Mouse (Mus musculus) forebrain, embryonic 13.5 days (tissue): ENCODE data around the gene D3Ertd254e. TPM values are rescaled to one million over a fixed set of nuclear protein-coding genes. Genes with fewer than 3 reads are reported as not detected.

ENCODE experiments used
- ATAC-seq: fragments of 200-750 bp; cut with Nextera tagmentation; 2 replicates; pipeline ENCODE4 v1.8.0; 2017
- H3K27ac ChIP-seq: fragments of 300-500 bp; sonication (generic); 2 replicates; pipeline ENCODE4 v1.5.1; 2015; ENCODE audit warnings: inconsistent platforms, mild to moderate bottlenecking, moderate library complexity
- H3K27me3 ChIP-seq: fragments of 300-500 bp; sonication (generic); 2 replicates; pipeline ENCODE4 v1.6.1; 2015; ENCODE audit warnings: mild to moderate bottlenecking, inconsistent platforms
- H3K36me3 ChIP-seq: fragments of 300-500 bp; sonication (generic); 2 replicates; pipeline ENCODE4 v1.6.1; 2015; ENCODE audit warnings: mild to moderate bottlenecking, inconsistent platforms; ENCODE audit not compliant: poor library complexity, severe bottlenecking
- H3K4me1 ChIP-seq: fragments of 300-500 bp; sonication (generic); 2 replicates; pipeline ENCODE4 v1.6.1; 2015; ENCODE audit warnings: inconsistent platforms
- H3K4me2 ChIP-seq: fragments of 300-500 bp; sonication (generic); 2 replicates; pipeline ENCODE4 v1.6.1; 2015; ENCODE audit warnings: inconsistent platforms, mild to moderate bottlenecking, moderate library complexity
- H3K4me3 ChIP-seq: fragments of 300-500 bp; sonication (generic); 2 replicates; pipeline ENCODE4 v1.5.1; 2015; ENCODE audit warnings: mild to moderate bottlenecking, inconsistent platforms
- H3K9ac ChIP-seq: fragments of 300-500 bp; sonication (generic); 2 replicates; pipeline ENCODE4 v1.6.1; 2015; ENCODE audit warnings: mild to moderate bottlenecking, inconsistent platforms
- H3K9me3 ChIP-seq: fragments of 300-500 bp; sonication (generic); replicated peaks from 2 replicates; pipeline ENCODE4 v1.6.1; 2016; ENCODE audit warnings: inconsistent platforms
- WGBS: fragments of 180-500 bp; shearing (Covaris S2); methylation state at CpG from one replicate; pipeline ENCODE4 v1.1.7; 2015; 5-methylcytosine and 5-hydroxymethylcytosine counted together
- polyA plus RNA-seq: library from polyadenylated mRNA; unstranded; fragments of >200 nt; fragmentation: Nextera tagmentation; extraction: Ambion mirVana; gene quantifications from 2 replicates; pipeline ENCODE4 v1.2.1, GENCODE M21; 2015

Gene D3Ertd254e
- polyA plus RNA-seq, 1 experiment from 2014 or later: 10.6 TPM

GRCm38 (mm10) chr3:36173761-36174160 lies 22.9 kb downstream of the D3Ertd254e start:
- no peaks in the 10 kb centered on the region for H3K9me3 ChIP-seq
- H3K36me3 ChIP-seq: peaks cover 7% of the 10 kb centered on the region; the same call in 1 of the 2 replicates
- H3K27me3 ChIP-seq: no peaks in the 10 kb centered on the region
- H3K9ac ChIP-seq: no peak overlapping the region
- no peak overlapping the region for H3K27ac ChIP-seq
- no peak overlapping the region for H3K4me2 ChIP-seq
- ATAC-seq: no peak
- WGBS: 92% methylated on average over 2 of the region's 2 CpGs
- H3K4me1 ChIP-seq: no peaks in the 10 kb centered on the region
- H3K4me3 ChIP-seq: no peak overlapping the region

GRCm38 (mm10) chr3:36181519-36181918 lies 30.7 kb downstream of the D3Ertd254e start:
- no peak for ATAC-seq
- H3K36me3 ChIP-seq: no peaks in the 10 kb centered on the region
- no peaks in the 10 kb centered on the region for H3K9me3 ChIP-seq
- no peak overlapping the region for H3K4me2 ChIP-seq
- H3K4me1 ChIP-seq: no peaks in the 10 kb centered on the region
- WGBS: 9% methylated on average over 4 of the region's 4 CpGs
- no peak overlapping the region for H3K27ac ChIP-seq
- H3K27me3 ChIP-seq: no peaks in the 10 kb centered on the region
- no peak overlapping the region for H3K4me3 ChIP-seq
- H3K9ac ChIP-seq: no peak overlapping the region

- 90% methylated on average over 4 of the region's 4 CpGs for WGBS
- H3K27ac ChIP-seq: no peak overlapping the region
- no peak for ATAC-seq
- no peaks in the 10 kb centered on the region for H3K9me3 ChIP-seq
- no peak overlapping the region for H3K9ac ChIP-seq
- no peak overlapping the region for H3K4me2 ChIP-seq
- no peak overlapping the region for H3K4me3 ChIP-seq
- no peaks in the 10 kb centered on the region for H3K27me3 ChIP-seq
- H3K4me1 ChIP-seq: no peaks in the 10 kb centered on the region
- no peaks in the 10 kb centered on the region for H3K36me3 ChIP-seq
Observed at GRCm38 (mm10) chr3:36186510-36186909, 35.7 kb downstream of the D3Ertd254e start.

- H3K36me3 ChIP-seq: no peaks in the 10 kb centered on the region
- no peaks in the 10 kb centered on the region for H3K9me3 ChIP-seq
Observed at GRCm38 (mm10) chr3:36189243-36189642, 38.4 kb downstream of the D3Ertd254e start.

DNA sequence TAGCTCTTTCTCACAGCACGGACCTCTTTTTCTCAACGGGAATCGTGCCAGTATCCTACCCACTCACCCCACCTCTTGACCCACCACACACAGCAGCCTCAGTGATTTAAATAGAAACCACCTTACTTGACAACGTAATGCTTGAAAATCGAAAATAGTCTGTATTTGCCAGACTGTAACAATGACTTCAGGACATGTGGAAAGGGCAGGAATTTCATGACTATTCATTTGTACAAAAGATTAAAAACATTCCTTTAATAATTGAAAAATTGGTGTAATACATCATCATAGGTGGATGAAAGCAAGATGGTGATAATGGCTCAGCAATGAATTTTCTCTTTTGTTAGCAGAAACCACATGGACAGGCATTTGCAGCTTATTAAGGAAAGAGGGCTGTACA lies 50.3 kb downstream of the D3Ertd254e start:
- Histone ChIP-seq H3K9ac (no peak overlapping the region), H3K4me3 (no peak overlapping the region), H3K36me3 (no peaks in the 10 kb centered on the region), H3K4me2 (no peak overlapping the region), H3K27ac (no peak overlapping the region), H3K9me3 (no peaks in the 10 kb centered on the region), H3K4me1 (no peaks in the 10 kb centered on the region), H3K27me3 (no peaks in the 10 kb centered on the region)
- ATAC-seq: no peak
- WGBS: 56% methylated on average over 5 of the region's 5 CpGs

More at GRCm38 (mm10) chr3:36189243-36189642, 38.4 kb downstream of the D3Ertd254e start:
- Histone ChIP-seq H3K9ac (no peak overlapping the region), H3K27me3 (no peaks in the 10 kb centered on the region), H3K4me1 (no peaks in the 10 kb centered on the region), H3K4me2 (no peak overlapping the region), H3K27ac (no peak overlapping the region), H3K4me3 (no peak overlapping the region)
- 94% methylated on average over 8 of the region's 8 CpGs for WGBS
- no peak for ATAC-seq

DNA sequence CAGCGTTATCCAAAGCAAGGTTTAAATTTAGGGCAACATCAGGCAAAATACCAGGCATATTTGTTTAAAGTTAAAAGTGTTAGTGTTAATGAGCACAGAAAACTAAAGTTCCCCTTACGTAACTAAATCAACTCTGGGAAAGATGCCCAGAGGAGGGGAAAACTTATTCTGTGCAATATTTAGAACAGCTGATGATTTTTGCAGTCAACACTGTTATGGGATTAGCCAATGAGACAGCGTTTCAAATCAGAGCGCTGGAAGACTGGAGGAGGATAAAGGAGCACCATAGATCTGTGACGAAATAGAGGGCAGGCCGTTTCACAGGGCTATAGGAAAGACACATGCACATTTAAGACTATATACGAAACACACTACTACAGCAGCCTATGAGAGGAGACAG lies 52.1 kb downstream of the D3Ertd254e start:
- Histone ChIP-seq H3K4me1 (no peaks in the 10 kb centered on the region), H3K4me2 (no peak overlapping the region), H3K4me3 (no peak overlapping the region), H3K9ac (no peak overlapping the region), H3K36me3 (no peaks in the 10 kb centered on the region), H3K27ac (no peak overlapping the region), H3K9me3 (no peaks in the 10 kb centered on the region), H3K27me3 (no peaks in the 10 kb centered on the region)
- WGBS: 76% methylated on average over 7 of the region's 7 CpGs
- ATAC-seq: peak; percentile 45; the same call in 1 of the 2 replicates

- Histone ChIP-seq H3K36me3 (no peaks in the 10 kb centered on the region), H3K4me3 (no peak overlapping the region), H3K4me2 (no peak overlapping the region), H3K9ac (no peak overlapping the region), H3K27ac (no peak overlapping the region), H3K9me3 (no peaks in the 10 kb centered on the region), H3K27me3 (no peaks in the 10 kb centered on the region), H3K4me1 (peaks cover 14% of the 10 kb centered on the region)
- 68% methylated on average over 19 of the region's 19 CpGs for WGBS
- ATAC-seq: no peak
Observed at GRCm38 (mm10) chr3:36207520-36208264, 56.9 kb downstream of the D3Ertd254e start.

- Histone ChIP-seq H3K27ac (no peak overlapping the region), H3K9me3 (no peaks in the 10 kb centered on the region), H3K4me2 (no peak overlapping the region), H3K27me3 (no peaks in the 10 kb centered on the region), H3K4me1 (peaks cover 14% of the 10 kb centered on the region), H3K4me3 (no peak overlapping the region), H3K36me3 (no peaks in the 10 kb centered on the region), H3K9ac (no peak overlapping the region)
- ATAC-seq: peak; percentile 86
- WGBS: 60% methylated on average over 11 of the region's 11 CpGs
Observed at GRCm38 (mm10) chr3:36209776-36210555, 59.1 kb downstream of the D3Ertd254e start.

GRCm38 (mm10) chr3:36210939-36211338 lies 60.1 kb downstream of the D3Ertd254e start:
- Histone ChIP-seq H3K27me3 (no peaks in the 10 kb centered on the region), H3K4me1 (peaks cover 14% of the 10 kb centered on the region), H3K4me2 (no peak overlapping the region), H3K27ac (no peak overlapping the region), H3K9ac (no peak overlapping the region), H3K4me3 (no peak overlapping the region), H3K9me3 (no peaks in the 10 kb centered on the region), H3K36me3 (no peaks in the 10 kb centered on the region)
- ATAC-seq: peak; percentile 23; the same call in 1 of the 2 replicates
- WGBS: 54% methylated on average over 2 of the region's 2 CpGs

GRCm38 (mm10) chr3:36212758-36213157 lies 61.9 kb downstream of the D3Ertd254e start:
- no peak overlapping the region for H3K4me3 ChIP-seq
- H3K9ac ChIP-seq: no peak overlapping the region
- H3K27ac ChIP-seq: no peak overlapping the region
- WGBS: 81% methylated on average over 4 of the region's 4 CpGs
- no peak overlapping the region for H3K4me2 ChIP-seq
- H3K4me1 ChIP-seq: peaks cover 14% of the 10 kb centered on the region
- no peaks in the 10 kb centered on the region for H3K27me3 ChIP-seq
- ATAC-seq: no peak
- H3K36me3 ChIP-seq: no peaks in the 10 kb centered on the region
- no peaks in the 10 kb centered on the region for H3K9me3 ChIP-seq
